In genomic region chr3:107351706-107352105, GRCm38 (mm10) we compare ENCODE assay signal across 20 mouse cellular contexts.
"Had no signal": no experiment of that assay in that cellular context is flagged by ENCODE, and none has a peak within 500 bp of the region (broad histone marks: within the 10 kb centered on the region; RNA-seq: fewer than 3 reads in every experiment).

No protein-coding gene starts in this region.

- H3K4me3 ChIP-seq: limb, embryonic 12.5 days; limb, embryonic 15.5 days; midbrain, embryonic 13.5 days; myocyte; neural tube, embryonic 15.5 days had no signal

- H3K4me2 ChIP-seq: limb, embryonic 12.5 days; limb, embryonic 15.5 days; liver, embryonic 11.5 days; lung, embryonic 14.5 days; midbrain, embryonic 13.5 days; neural tube, embryonic 15.5 days had no signal

- DNase-seq: kidney, postnatal 14 days; kidney, postnatal 4 days; left cerebral cortex, postnatal 4 days; liver, postnatal 0 days; lung, embryonic 14.5 days; right cerebral cortex, adult 18-20 months; right cerebral cortex, postnatal 14 days; right cerebral cortex, postnatal 4 days; thymus, adult 18-20 months; thymus, postnatal 36 days had no signal

- H3K9me3 ChIP-seq: limb, embryonic 12.5 days; limb, embryonic 15.5 days; midbrain, embryonic 13.5 days; neural tube, embryonic 15.5 days had no signal

- H3K27ac ChIP-seq: limb, embryonic 12.5 days; limb, embryonic 15.5 days; liver, embryonic 14.5 days; macrophage; midbrain, embryonic 13.5 days; neural tube, embryonic 15.5 days had no signal

- H3K9ac ChIP-seq: limb, embryonic 12.5 days; limb, embryonic 15.5 days; liver, embryonic 14.5 days; liver, postnatal 0 days; lung, embryonic 14.5 days; midbrain, embryonic 13.5 days; neural tube, embryonic 15.5 days had no signal

- H3K4me1 ChIP-seq: limb, embryonic 12.5 days; limb, embryonic 15.5 days; midbrain, embryonic 13.5 days had no signal

- H3K36me3 ChIP-seq: limb, embryonic 12.5 days; limb, embryonic 15.5 days; midbrain, embryonic 13.5 days; neural tube, embryonic 15.5 days had no signal

- ATAC-seq: liver, postnatal 0 days; lung, postnatal 0 days; midbrain, embryonic 13.5 days; midbrain, embryonic 16.5 days had no signal
